Mouse (Mus musculus): Measurements from ENCODE around the gene Hoxc10.

The Hoxc10 gene

DNA sequence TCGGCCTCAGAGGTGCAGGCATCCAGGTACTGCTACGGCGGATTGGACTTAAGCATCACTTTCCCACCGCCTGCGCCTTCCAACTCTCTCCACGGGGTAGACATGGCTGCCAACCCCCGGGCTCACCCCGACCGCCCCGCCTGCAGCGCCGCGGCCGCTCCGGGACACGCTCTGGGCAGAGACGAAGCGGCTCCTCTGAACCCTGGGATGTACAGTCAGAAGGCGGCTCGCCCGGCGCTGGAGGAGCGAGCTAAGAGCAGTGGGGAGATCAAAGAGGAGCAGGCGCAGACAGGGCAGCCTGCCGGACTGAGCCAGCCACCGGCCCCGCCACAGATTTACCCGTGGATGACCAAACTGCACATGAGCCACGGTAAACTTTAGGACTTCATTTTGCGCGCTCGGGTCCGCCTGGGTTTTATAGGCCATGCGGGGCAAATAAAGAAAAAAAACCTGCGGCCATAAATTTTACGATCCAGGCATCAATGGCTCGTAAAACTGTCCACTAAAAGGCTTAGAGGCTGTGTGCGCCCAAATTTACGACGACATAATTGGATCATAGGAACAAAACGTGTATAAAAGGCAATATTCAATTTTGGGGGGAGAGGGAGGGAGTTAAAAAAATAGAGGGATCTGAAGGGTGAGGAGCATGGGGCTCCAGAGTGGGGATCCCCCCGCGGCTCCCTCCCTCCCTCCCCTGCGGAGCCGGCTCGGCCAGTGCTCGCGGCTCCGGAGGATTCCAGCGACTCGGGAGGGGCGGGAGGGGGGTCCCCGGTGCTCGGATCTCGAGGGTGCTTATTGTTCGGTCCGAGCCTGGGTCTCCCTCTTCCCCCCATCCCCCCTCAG is 47.8 kb downstream of the Hoxc10 start:
- DNase-seq = no peak

- no peak for DNase-seq
Observed at GRCm38 (mm10) chr15:103015009-103015399, 48.4 kb downstream of the Hoxc10 start.

DNA sequence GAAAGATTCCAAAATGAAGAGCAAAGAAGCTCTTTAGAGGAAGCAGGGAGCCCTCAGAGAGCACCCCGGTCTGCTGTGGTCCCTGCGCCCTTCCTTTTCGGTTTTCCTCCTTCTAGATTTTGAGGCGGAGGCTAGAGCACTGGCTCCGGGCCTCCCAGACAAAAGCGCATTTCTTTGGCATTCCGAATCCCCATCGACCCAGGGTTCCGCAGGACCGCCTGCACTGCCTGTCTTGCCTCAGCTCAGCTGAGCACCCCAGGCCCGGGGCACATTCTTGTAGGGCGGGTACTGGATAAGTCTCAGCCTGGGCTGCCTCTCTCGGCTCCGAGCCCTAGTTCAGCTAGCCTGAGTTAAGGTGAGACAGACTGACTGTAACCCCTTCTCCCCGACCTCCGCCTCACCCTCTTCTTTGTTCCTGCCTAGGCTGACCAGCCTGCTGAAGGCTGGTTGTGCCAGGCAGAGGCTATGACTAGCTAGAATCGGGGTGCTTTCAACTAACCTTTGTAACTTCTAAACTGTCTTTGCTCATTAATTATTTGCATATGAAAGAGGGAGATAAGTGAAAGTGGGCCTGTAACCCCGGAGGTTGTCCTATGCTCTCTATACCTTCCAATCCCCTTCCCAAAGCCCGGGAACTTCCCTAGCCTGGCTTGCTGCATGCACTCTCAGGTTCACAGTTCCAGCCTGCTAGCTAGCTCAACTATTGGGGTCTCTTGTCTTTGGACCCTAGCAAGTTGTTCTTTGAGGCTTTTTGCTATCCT is 49.0 kb downstream of the Hoxc10 start:
- no peak for DNase-seq

GRCm38 (mm10) chr15:103018636-103019035 is 52.0 kb downstream of the Hoxc10 start, which contains the start of gene Hoxc4:
Gene Hoxc4 (plus strand): TSS chr15:103018934.
- no peak for DNase-seq

GRCm38 (mm10) chr15:103020899-103021418 is 54.4 kb downstream of the Hoxc10 start:
- DNase-seq = no peak
